Mouse (Mus musculus) brain, embryonic 14.5 days (tissue): Measurements from ENCODE around the gene Engase.

ENCODE experiments used
- CTCF ChIP-seq: fragments of 200-500 bp; IDR thresholded peaks from 2 replicates; pipeline ENCODE4 v1.5.1; 2012; ENCODE audit warnings: inconsistent platforms, mild to moderate bottlenecking, moderate library complexity, borderline replicate concordance; ENCODE audit not compliant: insufficient read depth, insufficient read length; ENCODE audit errors: extremely low read depth
- POLR2A ChIP-seq: fragments of 200-500 bp; IDR thresholded peaks from 2 replicates; pipeline ENCODE4 v1.6.1; 2012; ENCODE audit warnings: mild to moderate bottlenecking, inconsistent platforms, borderline replicate concordance; ENCODE audit not compliant: poor library complexity, insufficient read depth, insufficient read length, severe bottlenecking; ENCODE audit errors: extremely low read depth

- no peak for TF ChIP-seq CTCF
- TF ChIP-seq POLR2A, result no peak
Observed at GRCm38 (mm10) chr11:118525059-118525458, 48.4 kb downstream of the Engase start.
